Mouse (Mus musculus) heart, postnatal 36 days (tissue): ENCODE measurements around the gene Lca5l. TPM values are rescaled to one million over a fixed set of nuclear protein-coding genes. Genes with fewer than 3 reads are reported as not detected.
"Not testable (repeated sequence)": the region's sequence is repeated elsewhere in the genome, so short reads cannot be mapped to it uniquely, and the experiment has no call there.

ENCODE experiments used
- DNase-seq, 2 experiments: peaks; one replicate each; pipeline ENCODE4 v3.0.0; 2021 to 2022
- intact Hi-C: fragments of 180-260 bp; cut with DNase I; formaldehyde crosslinking; loops from one replicate; pipeline ENCODE4 v1.15.1; 2025
- total RNA-seq, 2 experiments: library from RNA; stranded (reverse); gene quantifications; 2 replicates each; pipeline ENCODE4 v1.2.3; 2021

The Lca5l gene
- total RNA-seq, 2 experiments from 2014 or later: 0.38 to 0.53 TPM

DNA sequence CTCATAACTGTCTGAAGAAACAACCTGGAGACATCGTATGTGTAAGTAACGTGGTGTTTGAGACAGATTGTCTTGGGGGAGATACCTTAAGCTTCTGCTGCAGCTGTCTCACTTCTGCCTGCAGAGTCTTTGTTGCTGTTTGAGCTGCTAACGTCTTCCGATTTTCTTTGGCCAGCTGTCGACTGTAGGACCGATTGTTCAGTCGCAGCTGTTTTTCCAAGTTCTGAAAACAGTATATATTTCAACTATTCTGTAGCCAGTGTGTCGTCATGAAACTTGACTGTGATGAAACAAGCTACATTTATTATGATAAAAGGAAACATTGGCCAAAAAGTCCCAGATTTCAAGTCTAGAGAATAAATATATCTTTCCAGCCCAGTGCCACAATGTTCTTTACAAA is 18.4 kb downstream of the Lca5l start:
- no peak for DNase-seq
- intact Hi-C loops: no loop called here

DNA sequence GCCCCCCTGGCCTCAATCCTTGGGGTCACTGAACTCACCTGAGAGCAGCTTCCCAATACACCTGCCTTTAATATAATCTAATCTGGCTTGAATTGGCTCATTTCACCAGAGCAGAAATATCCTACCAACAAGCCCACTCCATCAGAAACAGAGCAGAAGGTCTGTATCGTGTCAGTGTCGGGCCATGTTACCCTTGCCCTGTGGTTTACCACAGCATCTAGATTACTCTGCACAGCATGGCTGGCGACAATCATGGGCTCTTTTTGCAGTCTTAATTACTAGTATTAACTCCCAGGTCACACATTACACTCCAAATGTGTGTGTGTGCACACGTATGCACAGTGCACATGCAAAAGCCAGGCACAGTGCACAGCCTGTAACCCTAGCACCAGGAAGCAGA is 23.2 kb downstream of the Lca5l start:
- intact Hi-C loops: no loop called here
- DNase-seq: no peak

DNA sequence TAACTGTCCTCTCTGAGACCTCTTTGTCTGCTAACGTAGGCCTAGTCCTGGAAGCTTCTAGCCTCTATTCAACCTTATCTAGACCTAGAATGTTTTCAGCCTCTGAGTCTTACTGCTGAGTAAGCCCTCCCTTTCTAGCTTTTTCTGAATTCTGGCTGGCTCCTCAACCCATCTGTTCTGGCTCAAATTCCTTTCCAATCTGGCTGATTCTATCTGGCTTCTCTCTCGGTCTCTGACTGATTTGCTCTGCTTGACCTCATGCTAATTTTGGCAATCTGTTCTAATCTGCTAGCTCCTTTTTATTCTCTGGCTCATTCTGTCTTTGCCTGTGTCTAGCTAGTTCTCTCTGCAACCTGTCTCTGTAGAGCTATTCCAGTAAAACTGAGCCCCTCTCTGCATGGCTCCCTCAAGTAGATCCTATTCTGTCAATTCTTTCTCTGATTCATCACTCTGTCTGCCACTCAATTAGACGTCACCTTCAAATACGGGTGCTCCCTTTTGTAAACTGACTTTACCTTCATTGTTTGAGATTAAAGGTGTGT is 26.3 kb downstream of the Lca5l start:
- DNase-seq: no peak
- intact Hi-C loops: no loop called here

DNA sequence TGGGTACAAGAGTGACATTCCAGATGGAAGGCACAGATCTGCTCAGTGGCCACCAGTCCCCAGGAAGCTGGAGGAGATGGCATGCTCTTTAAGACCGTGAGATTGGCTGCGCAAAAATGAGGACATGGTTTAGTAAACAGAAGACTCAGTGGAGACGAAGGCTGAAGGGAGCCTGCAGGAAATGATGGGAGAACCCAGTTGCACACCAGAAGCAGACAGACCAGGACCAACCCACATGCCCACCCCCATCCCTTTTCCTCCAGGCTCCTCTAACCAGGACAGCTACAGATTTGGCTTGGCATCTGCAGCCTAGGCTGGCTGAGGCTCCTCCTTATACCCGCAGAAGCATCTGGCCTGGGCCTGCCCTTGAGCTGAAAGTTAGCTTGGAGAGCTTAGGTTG is 30.7 kb downstream of the Lca5l start:
- no peak for DNase-seq
- intact Hi-C loops: loop anchor here (2.0 kb wide), 1 partner anchor 29 kb away; no protein-coding TSS in a partner anchor

DNA sequence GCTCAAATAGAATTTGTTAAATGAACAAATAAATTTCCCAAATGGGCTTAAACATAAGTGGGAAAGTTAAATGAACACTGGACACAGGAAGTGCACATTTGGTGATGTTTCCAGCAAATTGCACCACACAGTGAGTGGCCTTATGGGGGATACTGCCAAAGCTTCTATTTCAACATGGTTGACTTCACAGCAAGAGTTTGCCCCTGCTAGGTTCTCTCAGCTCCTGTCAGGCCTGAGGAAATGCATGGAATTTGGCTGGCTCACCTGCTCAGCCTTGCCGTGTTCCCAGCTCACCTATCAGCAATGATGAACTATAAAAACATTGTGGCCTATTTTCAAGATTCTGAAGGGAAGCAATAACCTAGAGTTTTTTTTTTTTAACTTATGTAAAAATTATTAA is 31.1 kb downstream of the Lca5l start:
- intact Hi-C loops: loop anchor here (2.0 kb wide), 1 partner anchor 30 kb away; no protein-coding TSS in a partner anchor
- no peak for DNase-seq

DNA sequence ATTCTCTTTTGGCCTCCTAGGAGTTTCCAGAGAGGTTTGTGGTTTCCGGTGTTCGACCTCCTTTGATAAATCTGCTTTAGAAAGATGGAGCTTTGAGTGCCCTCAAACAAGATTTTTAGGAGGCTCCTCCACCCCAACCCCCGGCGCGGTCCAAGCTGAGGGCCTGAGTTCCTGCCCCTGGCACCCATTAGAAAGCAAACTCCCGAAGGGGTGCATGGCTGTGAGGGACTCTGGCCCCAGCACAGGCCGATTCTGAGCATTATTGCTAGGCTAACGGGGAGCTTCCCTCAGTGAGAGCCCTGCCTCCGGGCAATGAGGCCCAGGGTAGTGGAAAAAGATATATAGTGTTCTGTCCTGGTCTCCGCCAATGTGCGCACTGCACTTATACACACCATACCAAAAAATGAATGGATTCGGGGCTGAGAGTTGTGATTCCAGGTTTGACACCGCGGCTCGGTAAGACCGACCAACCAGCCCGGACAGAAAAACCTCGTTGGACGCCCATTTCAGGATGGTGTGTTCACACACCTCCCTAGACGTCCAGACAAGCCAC is 32.2 kb downstream of the Lca5l start:
- no peak for DNase-seq
- intact Hi-C loops: loop anchor here (2.0 to 5.0 kb wide), 2 partner anchors 31 to 182 kb away; no protein-coding TSS in a partner anchor

DNA sequence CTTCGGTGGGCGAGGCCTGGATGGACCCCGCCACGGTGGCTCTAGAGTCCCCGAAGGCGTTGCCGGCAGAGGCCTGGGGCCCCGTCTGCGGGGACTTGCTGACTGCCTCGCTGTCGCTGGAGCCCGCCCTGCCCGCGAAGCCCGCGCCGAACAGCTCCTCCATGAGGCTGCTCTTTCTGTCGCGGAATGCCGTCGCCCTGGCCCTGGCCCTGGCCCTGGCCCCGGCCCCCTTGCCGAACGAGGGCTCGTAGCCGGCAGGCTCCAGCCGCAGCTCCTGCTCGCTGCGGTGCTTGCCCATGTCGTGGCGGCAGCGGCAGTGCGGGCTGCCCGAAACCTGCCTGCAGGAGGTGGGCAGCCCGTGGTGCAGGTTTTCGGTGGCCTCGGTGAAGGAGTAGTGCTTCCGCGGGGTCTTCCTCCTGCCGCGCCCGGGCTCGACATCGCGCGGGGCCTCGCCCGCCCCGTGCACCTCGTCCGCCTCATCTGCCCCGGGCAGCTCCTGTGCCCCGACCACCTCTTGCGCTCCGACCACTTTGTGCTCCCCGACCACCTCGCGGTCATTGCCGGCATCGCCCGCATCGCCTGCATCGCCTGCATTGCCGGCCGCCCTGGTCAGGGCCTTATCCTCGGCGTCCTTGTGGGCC is 32.9 kb downstream of the Lca5l start:
- peak; percentile 64 to 70 for DNase-seq
- intact Hi-C loops: loop anchor here (5.0 kb wide), 1 partner anchor 183 kb away; no protein-coding TSS in a partner anchor

DNA sequence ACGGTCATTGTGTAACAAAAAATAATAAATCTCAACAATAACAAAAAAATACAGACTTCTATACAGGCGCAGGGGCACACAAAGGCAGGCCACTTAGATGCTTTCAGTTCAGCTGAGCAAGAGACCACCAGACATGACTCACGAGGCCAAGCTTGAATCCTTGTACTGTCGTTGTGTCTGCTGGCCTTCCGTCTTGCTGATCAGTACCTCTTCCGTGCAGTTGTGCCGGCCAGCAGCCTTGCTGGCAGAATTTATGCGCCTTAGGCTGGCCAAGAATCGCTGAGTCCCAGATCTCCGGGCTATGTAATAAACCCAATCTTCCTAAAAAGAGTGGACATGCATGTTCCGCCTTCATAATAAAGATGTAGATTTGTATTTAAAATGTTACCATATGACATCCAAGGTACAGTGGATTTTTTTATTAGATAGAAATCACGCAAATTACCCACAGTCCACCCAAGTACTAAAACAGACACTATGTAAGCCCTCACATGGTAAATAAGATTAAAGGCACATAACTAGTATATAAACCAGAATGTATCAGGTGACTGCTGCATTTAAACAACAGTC is 33.5 kb downstream of the Lca5l start:
- peak; percentile 14 to 23 for DNase-seq
- intact Hi-C loops: loop anchor here (5.0 kb wide), 1 partner anchor 184 kb away; no protein-coding TSS in a partner anchor

DNA sequence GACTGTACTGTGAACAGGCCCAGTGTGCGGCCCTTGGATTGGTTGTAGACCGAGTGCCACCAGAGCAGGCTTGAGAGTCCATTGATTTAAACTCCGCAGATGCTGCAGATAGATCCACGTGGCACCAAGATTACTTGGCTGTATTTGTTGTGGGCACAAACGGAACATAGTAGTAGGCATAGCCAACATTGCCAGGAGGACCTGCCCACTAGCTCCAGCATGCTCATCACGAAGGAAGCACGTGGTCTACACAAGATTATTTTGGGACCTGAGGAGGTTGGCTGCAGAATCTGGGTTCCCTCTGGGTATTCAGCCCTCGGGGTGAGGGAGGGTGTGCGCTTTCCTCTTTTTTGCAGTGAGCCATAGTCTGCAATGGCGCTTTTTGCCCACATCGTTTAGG is 34.9 kb downstream of the Lca5l start:
- DNase-seq: no peak
- intact Hi-C loops: loop anchor here (5.0 kb wide), 1 partner anchor 185 kb away; no protein-coding TSS in a partner anchor

DNA sequence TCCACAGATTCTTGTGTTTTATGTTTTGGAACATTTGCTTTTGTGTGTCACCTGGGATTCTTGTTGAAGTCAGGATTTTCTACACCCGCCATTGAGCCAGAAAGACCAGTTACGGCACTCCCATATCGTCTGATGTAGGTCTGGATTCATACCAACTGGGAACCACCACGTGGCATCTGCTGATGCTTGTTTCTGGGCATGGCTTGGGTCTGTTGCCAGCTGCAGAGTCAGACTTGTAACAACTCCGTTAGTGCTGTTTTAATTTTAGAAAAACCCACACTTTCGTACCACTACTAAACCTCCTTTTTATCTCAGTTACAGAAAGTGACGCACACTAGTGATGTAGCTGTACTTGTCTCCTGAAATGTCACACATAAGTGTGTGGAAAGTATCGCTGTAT is 36.1 kb downstream of the Lca5l start:
- no peak for DNase-seq
- intact Hi-C loops: loop anchor here (5.0 kb wide), 1 partner anchor 186 kb away; no protein-coding TSS in a partner anchor

DNA sequence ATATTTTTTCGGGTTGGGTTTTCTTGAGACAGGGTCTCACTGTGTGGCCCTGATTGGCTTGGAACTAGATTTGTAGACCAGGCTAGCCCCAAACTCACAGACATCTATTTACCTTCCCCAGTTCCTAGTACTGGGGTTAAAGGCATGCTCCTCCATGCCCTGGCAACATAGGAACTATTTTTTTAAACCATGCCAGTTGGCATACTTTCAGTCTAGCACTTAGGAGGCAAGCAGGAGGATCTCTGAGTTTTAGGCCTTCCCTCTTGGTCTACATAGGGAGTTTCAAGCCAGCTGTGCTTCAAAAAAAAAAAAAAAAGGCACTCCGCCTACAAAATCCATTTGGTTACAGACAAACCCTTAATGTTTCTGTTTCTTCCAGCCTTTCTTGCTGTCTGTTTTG is 37.6 kb downstream of the Lca5l start:
- intact Hi-C loops: loop anchor here (5.0 kb wide), 1 partner anchor 37 kb away; no protein-coding TSS in a partner anchor
- no peak for DNase-seq

DNA sequence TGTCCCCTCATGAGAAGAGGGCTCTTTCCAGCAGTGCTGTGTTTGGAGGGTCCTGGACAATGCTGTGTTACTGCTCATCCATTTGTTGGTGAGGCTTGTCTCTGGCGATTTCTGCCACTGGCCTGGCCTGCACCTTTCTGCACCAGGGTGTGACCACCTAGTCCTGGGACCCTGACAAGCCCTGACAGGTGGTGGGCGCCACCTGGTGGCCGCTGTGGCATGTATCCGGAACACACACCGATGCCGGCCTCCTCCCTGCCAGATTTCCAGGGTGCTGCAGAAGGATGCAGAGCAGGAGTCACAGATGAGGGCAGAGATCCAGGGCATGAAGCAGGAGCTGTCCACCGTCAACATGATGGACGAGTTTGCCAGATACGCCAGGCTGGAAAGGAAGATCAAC is 40.5 kb downstream of the Lca5l start:
- intact Hi-C loops: loop anchor here (2.0 to 5.0 kb wide), 2 partner anchors 34 to 107 kb away; no protein-coding TSS in a partner anchor
- peak; percentile 75 to 82 for DNase-seq

DNA sequence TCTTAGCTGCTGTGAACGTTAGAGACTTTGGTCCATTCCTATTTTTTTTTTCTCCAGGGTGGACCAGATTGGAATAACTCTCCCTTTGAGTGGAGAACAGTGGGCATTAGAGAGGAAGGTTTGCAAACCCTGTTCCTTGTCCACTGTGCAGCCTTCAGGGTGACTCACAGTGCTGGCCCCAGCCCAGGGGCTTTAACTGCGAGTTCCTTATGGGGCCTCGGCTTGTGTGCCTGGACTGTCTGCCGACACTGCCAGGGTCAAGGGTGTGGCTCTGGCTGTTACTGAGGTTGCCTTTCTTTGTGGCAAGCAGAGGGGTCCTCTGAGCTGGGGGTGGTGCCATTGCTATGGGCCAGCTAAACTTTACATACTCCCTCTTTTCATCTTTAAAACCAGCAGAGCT is 41.1 kb downstream of the Lca5l start:
- peak; percentile 29 to 33 for DNase-seq
- intact Hi-C loops: loop anchor here (2.0 to 5.0 kb wide), 2 partner anchors 34 to 106 kb away; no protein-coding TSS in a partner anchor

DNA sequence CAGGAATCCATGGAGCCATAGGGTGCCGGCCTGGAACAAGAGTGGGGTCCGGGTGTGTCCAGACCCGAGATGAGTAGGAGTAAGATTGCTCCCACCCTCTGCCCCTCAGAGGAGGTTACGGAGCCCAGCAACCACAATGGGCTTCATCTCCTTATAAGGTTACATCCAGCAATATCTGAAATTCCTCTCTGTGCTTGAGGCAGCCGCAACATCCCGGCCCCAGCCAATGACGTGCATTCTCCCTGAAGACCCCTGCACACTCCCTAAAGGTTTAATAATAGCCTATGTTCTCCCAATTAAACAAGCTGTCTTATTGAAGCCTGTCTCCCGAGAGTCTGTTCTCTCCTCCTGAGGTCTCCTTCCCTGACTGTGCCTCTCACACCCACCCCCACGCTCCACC is 42.8 kb downstream of the Lca5l start:
- no peak for DNase-seq
- intact Hi-C loops: no loop called here

DNA sequence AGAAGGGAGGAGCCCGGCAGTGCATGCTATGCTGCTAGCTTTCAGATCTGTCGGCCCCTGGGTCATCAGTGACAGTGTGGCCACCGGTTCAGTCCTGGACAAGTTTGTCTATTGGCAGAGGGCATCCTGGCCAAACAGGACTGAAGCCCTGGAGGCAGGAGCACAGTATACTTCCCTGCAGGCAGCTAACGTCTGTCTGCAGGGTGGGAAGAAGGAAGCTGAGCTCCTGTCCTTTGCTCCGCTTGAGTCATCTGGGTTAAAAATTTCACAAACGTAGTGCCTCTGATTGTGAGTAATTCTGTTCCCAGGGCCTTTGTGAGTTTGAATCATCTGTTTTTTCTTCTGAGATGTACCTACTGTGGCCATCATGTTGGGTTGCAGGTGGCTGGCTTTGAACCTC is 43.2 kb downstream of the Lca5l start:
- intact Hi-C loops: no loop called here
- no peak for DNase-seq

DNA sequence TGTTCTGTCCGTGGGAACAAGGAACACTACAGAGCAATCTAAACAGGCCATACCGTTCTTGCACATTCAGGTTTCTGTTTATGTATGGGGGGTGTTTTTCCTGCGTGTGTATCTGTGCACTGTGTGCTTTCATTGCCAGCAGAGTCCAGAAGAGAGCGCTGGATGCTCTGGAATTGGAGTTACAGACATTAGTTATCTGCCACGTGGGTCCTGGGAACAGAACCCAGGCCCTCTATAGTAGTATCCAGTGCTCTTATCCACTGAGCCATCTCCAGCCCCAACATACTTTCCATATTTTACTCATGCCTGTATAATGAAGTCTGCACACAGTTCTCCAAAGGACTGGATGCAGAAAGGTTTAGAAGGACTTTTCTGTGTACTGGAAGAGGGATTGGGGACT is 46.3 kb downstream of the Lca5l start:
- intact Hi-C loops: loop anchor here (2.0 kb wide), 3 partner anchors 17 to 155 kb away; partner anchors contain the start of genes Brwd1 and Psmg1
- DNase-seq: no peak

DNA sequence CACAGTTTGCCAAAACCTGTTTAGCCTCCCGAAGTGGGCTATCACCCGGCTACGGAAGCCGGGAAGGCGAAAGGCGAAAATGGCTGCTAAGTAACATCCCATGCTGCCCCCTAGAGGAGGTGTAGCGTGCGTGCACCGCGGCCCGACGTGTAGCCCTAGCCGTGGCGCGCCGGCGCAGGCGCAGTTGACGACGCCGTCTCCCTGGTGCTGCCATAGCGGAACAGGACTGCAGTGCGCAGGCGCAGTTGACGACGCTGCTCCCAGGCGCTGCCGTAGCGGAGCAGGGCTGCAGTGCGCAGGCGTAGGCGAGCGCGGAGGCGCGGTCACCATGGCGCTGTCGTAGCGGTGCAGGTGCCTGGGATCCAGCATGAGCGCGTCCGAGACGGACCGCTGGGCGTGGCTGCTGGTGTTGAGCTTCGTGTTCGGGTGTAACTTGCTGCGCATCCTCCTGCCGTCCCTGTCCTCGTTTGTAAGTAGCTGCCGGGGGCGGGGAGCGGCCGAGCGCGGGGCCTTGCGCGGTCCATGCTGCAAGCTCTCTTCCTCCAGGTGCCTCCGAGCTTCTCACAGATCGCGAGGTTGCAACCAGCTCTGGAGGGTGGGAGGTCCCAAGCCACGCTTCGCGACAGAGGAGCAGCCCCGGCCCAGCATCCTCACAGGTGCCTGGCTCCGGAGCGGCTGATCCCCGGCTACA is 46.8 kb downstream of the Lca5l start, which contains the start of gene Wrb:
TSS of gene Wrb (plus strand) at position 298 of the 691 bp plus-strand sequence.
- intact Hi-C loops: loop anchor here (2.0 kb wide), 3 partner anchors 16 to 154 kb away; partner anchors contain the start of genes Brwd1 and Psmg1
- DNase-seq: peak; percentile 100

DNA sequence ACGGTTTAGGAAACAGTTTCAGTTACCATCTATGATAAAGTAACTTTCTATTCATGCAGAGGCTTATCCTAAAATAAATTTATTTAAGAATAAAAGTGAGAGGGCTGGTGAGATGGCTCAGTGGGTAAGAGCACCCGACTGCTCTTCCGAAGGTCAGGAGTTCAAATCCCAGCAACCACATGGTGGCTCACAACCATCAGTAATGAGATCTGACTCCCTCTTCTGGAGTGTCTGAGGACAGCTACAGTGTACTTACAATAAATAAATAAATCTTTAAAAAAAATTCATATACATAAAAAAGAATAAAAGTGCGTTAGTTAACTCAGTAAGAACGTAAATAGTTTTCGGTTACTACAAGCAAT is 47.3 kb downstream of the Lca5l start:
- intact Hi-C loops: loop anchor here (2.0 kb wide), 3 partner anchors 16 to 154 kb away; partner anchors contain the start of genes Brwd1 and Psmg1
- DNase-seq: not testable (repeated sequence)

DNA sequence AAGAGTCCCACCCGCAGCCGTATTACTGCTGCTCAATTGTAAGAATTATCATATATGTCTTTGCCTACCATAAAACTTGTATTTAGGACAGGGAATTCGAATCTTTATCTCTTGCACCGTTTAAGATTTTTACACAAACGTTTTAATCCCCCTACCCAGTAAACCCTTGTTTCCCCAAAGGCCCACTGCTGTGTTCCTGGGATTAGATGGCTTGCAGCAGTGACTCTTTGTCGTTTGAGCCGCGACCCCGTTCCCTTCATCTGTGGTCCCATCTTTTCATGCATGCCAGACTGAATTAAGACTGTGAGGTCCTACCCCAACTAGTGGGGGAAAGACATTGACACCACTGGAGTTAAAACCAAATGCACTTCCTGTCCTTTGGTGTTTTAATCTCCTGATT is 63.6 kb downstream of the Lca5l start:
- intact Hi-C loops: loop anchor here (2.0 kb wide), 1 partner anchor 16 kb away; the partner anchor contains the start of gene Wrb
- no peak for DNase-seq

DNA sequence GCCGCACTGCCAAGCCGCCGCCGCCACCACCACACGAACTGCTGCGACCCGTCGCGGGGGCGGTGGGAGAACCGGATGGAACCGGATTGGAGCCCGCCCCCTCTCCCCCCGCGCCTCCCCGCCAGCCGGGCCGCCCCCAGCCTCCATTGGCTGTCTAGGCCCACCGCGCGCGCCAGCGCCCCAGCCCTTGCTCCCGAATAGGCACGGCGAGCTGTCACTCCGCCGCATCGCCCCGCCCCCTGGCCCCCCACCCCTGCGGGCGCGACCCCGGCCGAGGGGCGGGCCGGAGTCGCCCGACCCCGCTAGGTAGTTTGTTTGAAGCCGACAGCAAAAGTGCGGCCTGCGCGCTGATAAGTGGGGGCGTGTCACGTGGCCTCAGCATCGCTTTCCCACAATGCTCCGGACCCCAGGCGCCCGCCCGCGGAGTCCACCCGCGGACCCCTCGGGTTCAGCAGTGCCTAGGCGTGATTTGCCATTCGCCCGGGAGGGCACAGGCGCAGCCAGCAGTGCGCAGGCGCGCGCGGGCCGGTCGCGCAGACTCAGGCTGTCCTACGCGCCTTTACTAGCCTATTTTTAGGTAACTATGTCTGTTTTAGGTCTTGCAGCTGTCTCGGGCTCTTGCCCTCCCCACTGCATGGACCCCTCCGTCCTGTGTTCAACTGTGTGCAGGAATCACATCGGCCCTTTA is 64.3 kb downstream of the Lca5l start, which contains the start of gene Hmgn1:
TSS of gene Hmgn1 (minus strand) at position 73 of the 688 bp plus-strand sequence.
- DNase-seq: peak; percentile 92 to 93
- intact Hi-C loops: loop anchor here (2.0 kb wide), 2 partner anchors 17 to 43 kb away; partner anchors contain the start of gene Wrb
